Mouse (Mus musculus) hindbrain, postnatal 0 days (tissue): ENCODE data around the gene Nol10. TPM values are rescaled to one million over a fixed set of nuclear protein-coding genes. Genes with fewer than 3 reads are reported as not detected.

Source experiments
- ATAC-seq: fragments of 200-750 bp; cut with Nextera tagmentation; 2 replicates; pipeline ENCODE4 v1.8.0; 2017; ENCODE audit warnings: mild to moderate bottlenecking, moderate TSS enrichment, moderate library complexity
- DNase-seq: peaks from one replicate; pipeline ENCODE4 v3.0.0-alpha.2; 2015; ENCODE audit warnings: low spot score
- H3K27ac ChIP-seq: fragments of 300-500 bp; sonication (generic); 2 replicates; pipeline ENCODE4 v1.5.1; 2014; ENCODE audit warnings: mild to moderate bottlenecking
- H3K27me3 ChIP-seq: fragments of 300-500 bp; sonication (generic); 2 replicates; pipeline ENCODE4 v1.6.1; 2014; ENCODE audit warnings: low read length, mixed read lengths; ENCODE audit not compliant: insufficient read depth
- H3K36me3 ChIP-seq: fragments of 300-500 bp; sonication (generic); 2 replicates; pipeline ENCODE4 v1.6.1; 2014; ENCODE audit warnings: low read length, mixed read lengths; ENCODE audit not compliant: insufficient read depth
- H3K4me1 ChIP-seq: fragments of 300-500 bp; sonication (generic); 2 replicates; pipeline ENCODE4 v1.6.1; 2014; ENCODE audit warnings: antibody characterized with exemption, low read length, mixed read lengths; ENCODE audit not compliant: insufficient read depth
- H3K4me2 ChIP-seq: fragments of 300-500 bp; sonication (generic); 2 replicates; pipeline ENCODE4 v1.6.1; 2014; ENCODE audit warnings: low read depth, mild to moderate bottlenecking, low read length, moderate library complexity, mixed read lengths
- H3K4me3 ChIP-seq: fragments of 300-500 bp; sonication (generic); 2 replicates; pipeline ENCODE4 v1.5.1; 2014; ENCODE audit warnings: low read length
- H3K9ac ChIP-seq: fragments of 300-500 bp; sonication (generic); replicated peaks from 2 replicates; pipeline ENCODE4 v1.6.1; 2014; ENCODE audit warnings: mild to moderate bottlenecking, low read length, moderate library complexity, mixed read lengths
- H3K9me3 ChIP-seq: fragments of 300-500 bp; sonication (generic); 2 replicates; pipeline ENCODE4 v1.6.1; 2016; ENCODE audit warnings: low read length, mixed read lengths
- CTCF ChIP-seq: IDR thresholded peaks from 2 replicates; pipeline ENCODE4 v1.5.1; 2016; ENCODE audit warnings: antibody characterized with exemption, control low read depth, low read depth
- WGBS: fragments of 180-500 bp; shearing (Covaris S2); extraction: QIAGEN DNeasy Blood & Tissue Kit; methylation state at CpG from one replicate; pipeline ENCODE4 v1.1.7; 2014; 5-methylcytosine and 5-hydroxymethylcytosine counted together
- polyA plus RNA-seq: library from polyadenylated mRNA; unstranded; fragments of >200 nt; fragmentation: Nextera tagmentation; extraction: Ambion mirVana; gene quantifications from 2 replicates; pipeline ENCODE4 v1.2.1, GENCODE M21; 2015
- total RNA-seq: library from RNA; depleted of rRNA; stranded (reverse); fragments of >200 nt; gene quantifications from 2 replicates; pipeline ENCODE4 v1.2.3, GENCODE M21; 2014; rRNA removed

The Nol10 gene
- total RNA-seq (6.6 and 7.1 TPM in 2 replicates), polyA plus RNA-seq (12.0 and 13.4 TPM in 2 replicates)

DNA sequence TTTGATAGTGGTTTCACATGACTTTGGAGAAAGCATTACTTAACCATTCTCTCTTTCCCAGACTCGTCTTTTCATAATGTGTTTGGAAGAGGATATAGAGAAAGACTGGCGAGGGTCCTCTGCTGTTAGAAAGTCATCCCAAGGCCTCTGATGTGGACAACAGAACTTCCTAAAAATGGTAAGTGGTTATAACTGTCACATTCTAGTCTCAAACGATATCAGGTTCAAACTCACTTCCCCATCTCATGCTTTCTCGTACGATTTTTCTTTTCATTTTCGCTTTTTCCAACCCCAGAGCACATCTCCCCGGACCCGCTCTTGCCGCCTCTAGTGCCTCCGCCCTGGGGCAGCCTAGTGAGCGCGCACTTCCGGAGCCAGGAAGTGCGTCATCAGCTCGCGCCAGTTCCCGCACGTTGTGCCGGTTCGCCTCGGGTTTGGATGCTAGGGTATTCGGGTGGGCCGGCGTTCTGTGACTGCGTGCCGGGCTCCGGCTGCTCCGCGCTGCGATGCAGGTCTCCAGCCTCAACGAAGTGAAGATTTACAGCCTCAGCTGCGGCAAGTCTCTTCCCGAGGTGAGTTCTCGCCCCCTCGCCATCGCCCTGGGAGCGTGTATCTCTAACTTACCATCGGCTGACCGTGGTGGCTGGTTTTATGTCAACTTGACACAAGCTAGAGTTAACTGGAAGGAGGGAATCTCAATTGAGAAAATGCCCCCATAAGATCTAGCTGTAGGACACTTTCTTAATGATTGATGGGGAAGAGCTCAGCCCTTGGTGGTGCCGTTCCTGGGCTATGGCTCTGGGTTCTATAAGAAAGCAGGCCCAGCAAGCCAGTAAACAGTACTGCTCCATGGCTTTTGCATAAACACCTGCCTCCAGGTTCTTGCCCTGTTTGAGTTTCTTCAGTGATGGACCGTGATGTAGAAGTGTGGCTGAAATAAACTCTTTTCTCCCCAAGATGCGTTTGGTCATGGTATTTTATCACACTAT is at the start of gene Nol10:
Gene Nol10 (plus strand): TSS at position 411 of the 989 bp plus-strand sequence.
- no peak for TF ChIP-seq CTCF
- peak; percentile 97 for DNase-seq
- Histone ChIP-seq H3K36me3 (peaks cover 5% of the 10 kb centered on the region; the same call in 1 of the 2 replicates), H3K9ac (peak within 1 kb of the TSS; percentile 63), H3K4me1 (peaks cover 13% of the 10 kb centered on the region), H3K27me3 (no peaks in the 10 kb centered on the region), H3K4me2 (peak within 1 kb of the TSS; percentile 97), H3K27ac (peak within 1 kb of the TSS; percentile 59), H3K4me3 (peak within 1 kb of the TSS; percentile 69), H3K9me3 (no peaks in the 10 kb centered on the region)
- ATAC-seq = peak; percentile 98
- WGBS = under 1% methylated on average over 42 of the region's 42 CpGs

- no peak overlapping the region for H3K9ac ChIP-seq
- 98% methylated on average over 1 of the region's 1 CpGs for WGBS
- H3K4me2 ChIP-seq = no peak overlapping the region
- no peak overlapping the region for H3K27ac ChIP-seq
- H3K4me1 ChIP-seq = no peaks in the 10 kb centered on the region
- no peaks in the 10 kb centered on the region for H3K36me3 ChIP-seq
- no peak for ATAC-seq
- no peak for TF ChIP-seq CTCF
- no peak overlapping the region for H3K4me3 ChIP-seq
- no peaks in the 10 kb centered on the region for H3K9me3 ChIP-seq
- no peaks in the 10 kb centered on the region for H3K27me3 ChIP-seq
- no peak for DNase-seq
Measured at GRCm38 (mm10) chr12:17299902-17300301, 48.4 kb upstream of the Nol10 start.

DNA sequence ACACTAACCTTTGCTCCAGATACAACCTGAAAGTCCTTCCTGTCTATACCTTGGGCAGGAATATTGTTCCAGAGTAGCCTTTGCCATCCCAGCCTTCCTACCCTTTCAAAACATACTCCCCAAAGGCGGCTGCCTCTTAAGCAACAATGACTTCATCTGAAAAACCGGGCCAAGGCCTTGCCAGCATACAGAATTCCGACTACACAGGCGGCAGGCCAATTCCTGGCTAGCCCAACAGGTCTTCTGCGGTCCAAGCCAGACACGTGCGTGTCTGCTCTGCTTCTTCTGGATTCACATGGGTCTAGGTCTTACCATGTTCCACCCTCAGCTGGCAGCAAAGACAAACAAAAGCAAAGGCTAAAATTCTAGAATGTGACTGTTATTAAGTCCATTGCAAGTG is 42.8 kb upstream of the Nol10 start:
- H3K4me3 ChIP-seq = no peak overlapping the region
- no peaks in the 10 kb centered on the region for H3K9me3 ChIP-seq
- H3K9ac ChIP-seq = no peak overlapping the region
- H3K4me1 ChIP-seq = no peaks in the 10 kb centered on the region
- no peak overlapping the region for H3K27ac ChIP-seq
- H3K4me2 ChIP-seq = no peak overlapping the region
- TF ChIP-seq CTCF = no peak
- H3K27me3 ChIP-seq = no peaks in the 10 kb centered on the region
- WGBS = 81% methylated on average over 7 of the region's 7 CpGs
- DNase-seq = no peak
- ATAC-seq = no peak
- no peaks in the 10 kb centered on the region for H3K36me3 ChIP-seq

DNA sequence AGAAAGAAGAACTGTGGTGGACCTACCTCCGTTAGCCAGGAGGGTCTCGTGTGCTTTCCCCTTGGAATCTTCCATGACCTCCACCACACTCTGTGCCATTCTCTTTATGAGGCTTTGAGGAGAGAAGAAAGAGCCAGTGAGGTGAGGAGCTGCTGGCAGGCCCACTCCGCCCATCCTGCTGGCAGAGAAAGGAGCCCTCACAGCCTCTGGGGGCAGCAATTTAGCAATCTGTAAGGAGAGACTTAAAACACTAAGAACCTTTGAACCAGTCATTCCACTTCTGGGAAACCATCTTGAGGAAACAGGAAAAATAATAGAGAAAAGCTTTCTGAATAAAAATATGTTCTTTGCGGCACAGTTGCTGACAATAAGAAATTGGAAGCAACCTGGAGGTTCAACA is 40.0 kb upstream of the Nol10 start:
- Histone ChIP-seq H3K4me3 (no peak overlapping the region), H3K4me1 (no peaks in the 10 kb centered on the region), H3K36me3 (no peaks in the 10 kb centered on the region), H3K9ac (no peak overlapping the region), H3K9me3 (no peaks in the 10 kb centered on the region), H3K4me2 (no peak overlapping the region), H3K27me3 (no peaks in the 10 kb centered on the region), H3K27ac (no peak overlapping the region)
- 39% methylated on average over 4 of the region's 4 CpGs for WGBS
- DNase-seq (no peak), ATAC-seq (no peak)
- TF ChIP-seq CTCF = no peak

DNA sequence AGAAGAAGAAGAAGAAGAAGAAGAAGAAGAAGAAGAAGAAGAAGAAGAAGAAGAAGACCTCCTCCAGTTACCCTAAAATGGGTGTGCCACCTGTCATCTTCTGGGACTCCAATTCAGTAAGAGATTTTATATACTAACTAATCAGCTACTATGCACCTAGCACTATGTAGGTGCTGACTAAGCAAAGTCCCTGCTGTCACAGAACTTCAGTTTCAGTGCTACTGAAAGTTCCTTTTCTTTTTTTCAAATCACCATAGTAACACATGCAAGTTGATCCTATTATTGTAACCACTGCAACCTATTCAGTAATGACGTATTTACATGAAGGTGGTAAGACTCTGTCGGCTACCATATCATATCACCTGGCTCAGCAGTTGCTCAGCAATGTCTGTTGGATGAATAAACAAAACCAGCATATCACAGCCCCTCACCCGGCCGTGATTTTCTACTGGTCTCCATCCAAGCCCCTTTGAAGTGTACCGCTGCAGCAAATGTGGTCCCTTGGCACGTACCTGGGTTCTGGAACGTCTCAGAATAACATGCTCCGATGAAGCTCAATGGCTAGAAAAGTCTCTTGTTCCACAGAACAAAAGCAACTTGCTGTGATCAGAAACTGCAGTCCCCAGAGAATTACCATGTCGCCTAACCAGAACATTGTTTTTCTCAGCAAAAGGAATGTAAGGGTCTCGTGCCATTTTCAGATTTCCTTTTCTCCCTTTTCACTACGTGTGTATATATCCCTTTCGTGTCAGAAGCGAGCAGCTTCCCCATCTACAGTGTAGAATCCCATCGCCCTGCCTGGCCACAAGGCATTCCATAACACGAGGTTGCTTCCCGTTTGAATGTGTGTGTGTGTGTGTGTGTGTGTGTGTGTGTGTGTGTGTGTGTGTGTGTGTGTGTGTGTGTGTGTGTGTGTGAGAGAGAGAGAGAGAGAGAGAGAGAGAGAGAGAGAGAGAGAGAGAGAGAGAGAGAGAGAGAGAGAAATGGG is 37.1 kb upstream of the Nol10 start:
- TF ChIP-seq CTCF = no peak
- ATAC-seq = peak; percentile 51; the same call in 1 of the 2 replicates
- 29% methylated on average over 15 of the region's 16 CpGs for WGBS
- Histone ChIP-seq H3K36me3 (no peaks in the 10 kb centered on the region), H3K9me3 (no peaks in the 10 kb centered on the region), H3K4me3 (no peak overlapping the region), H3K4me2 (peak overlapping the region; percentile 23; the same call in 1 of the 2 replicates), H3K4me1 (no peaks in the 10 kb centered on the region), H3K27me3 (no peaks in the 10 kb centered on the region), H3K27ac (no peak overlapping the region), H3K9ac (no peak overlapping the region)
- peak; percentile 8 for DNase-seq

DNA sequence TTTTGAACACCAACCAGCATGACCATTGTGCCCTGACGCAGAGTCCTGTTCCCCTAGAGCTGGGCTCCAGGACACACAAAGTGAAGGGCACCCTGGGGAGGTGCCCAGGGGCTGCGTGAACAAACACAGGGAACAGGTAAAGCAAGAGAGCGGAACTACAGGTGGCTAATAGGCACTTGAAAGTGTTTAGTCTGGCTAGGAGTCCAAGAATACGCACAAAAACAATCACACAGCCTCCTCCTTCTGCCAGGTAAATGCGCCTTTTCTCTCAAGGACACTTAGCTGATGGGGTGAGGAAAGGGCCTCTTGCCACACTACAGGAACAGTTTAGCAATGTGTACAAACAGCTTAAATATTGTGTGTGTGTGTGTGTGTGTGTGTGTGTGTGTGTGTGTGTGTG is 32.2 kb upstream of the Nol10 start:
- Histone ChIP-seq H3K4me2 (no peak overlapping the region), H3K4me3 (no peak overlapping the region), H3K36me3 (no peaks in the 10 kb centered on the region), H3K27me3 (no peaks in the 10 kb centered on the region), H3K9ac (no peak overlapping the region), H3K27ac (no peak overlapping the region), H3K4me1 (no peaks in the 10 kb centered on the region), H3K9me3 (no peaks in the 10 kb centered on the region)
- ATAC-seq = no peak
- 93% methylated on average over 5 of the region's 5 CpGs for WGBS
- TF ChIP-seq CTCF = no peak
- no peak for DNase-seq
